In genomic region chr10:59768369-59769079, GRCm38 (mm10) we compare ENCODE assay signal across 20 mouse cellular contexts.
DNase-seq lines count a peak whose midpoint lies in the region; ATAC-seq and TF ChIP-seq lines count a peak whose summit lies in the region.
"Had no signal": no experiment of that assay in that cellular context is flagged by ENCODE, and none has a peak within 500 bp of the region (broad histone marks: within the 10 kb centered on the region; RNA-seq: fewer than 3 reads in every experiment).

No protein-coding gene starts in this region.

- H3K27ac ChIP-seq in heart, embryonic 13.5 days (replicated peaks), result no peak overlapping the region
- no peak overlapping the region for H3K27ac ChIP-seq in midbrain, embryonic 10.5 days (replicated peaks)
- no peak overlapping the region for H3K27ac ChIP-seq in midbrain, embryonic 15.5 days
- H3K27ac ChIP-seq in liver, embryonic 14.5 days, result no peak overlapping the region
- H3K27ac ChIP-seq in layer of hippocampus, adult 2 months, result no peak overlapping the region
- H3K27ac ChIP-seq: forebrain, embryonic 10.5 days; gastrocnemius, adult 2 months; hindbrain, embryonic 10.5 days; neural tube, embryonic 15.5 days had no signal

- ATAC-seq in heart, embryonic 13.5 days (ENCODE audit: extremely low read depth, insufficient number of reproducible peaks, low FRiP score, low TSS enrichment), result no peak
- no peak for ATAC-seq in midbrain, embryonic 15.5 days (replicated peaks)
- ATAC-seq in liver, embryonic 14.5 days (ENCODE audit: insufficient read depth), result peak; percentile 62; the same call in 1 of the 2 replicates
- ATAC-seq: midbrain, embryonic 16.5 days had no signal

- no peak for TF ChIP-seq CTCF in liver, embryonic 14.5 days (IDR thresholded peaks at IDR 0.05; ENCODE audit: low read depth)
- TF ChIP-seq CTCF in layer of hippocampus, adult 2 months (conservative IDR thresholded peaks at IDR 0.05), result no peak

- no peak overlapping the region for H3K9ac ChIP-seq in heart, embryonic 13.5 days
- no peak overlapping the region for H3K9ac ChIP-seq in midbrain, embryonic 15.5 days
- no peak overlapping the region for H3K9ac ChIP-seq in liver, embryonic 14.5 days (replicated peaks)
- H3K9ac ChIP-seq: neural tube, embryonic 15.5 days had no signal

- 40% methylated on average over 13 of the region's 13 CpGs for WGBS in heart, embryonic 13.5 days
- 85% methylated on average over 13 of the region's 13 CpGs for WGBS in midbrain, embryonic 10.5 days
- 74% methylated on average over 13 of the region's 13 CpGs for WGBS in midbrain, embryonic 15.5 days
- 78% methylated on average over 13 of the region's 13 CpGs for WGBS in liver, embryonic 14.5 days (ENCODE audit: insufficient replicate concordance)

- no peaks in the 10 kb centered on the region for H3K9me3 ChIP-seq in heart, embryonic 13.5 days
- no peaks in the 10 kb centered on the region for H3K9me3 ChIP-seq in midbrain, embryonic 10.5 days (replicated peaks)
- H3K9me3 ChIP-seq in midbrain, embryonic 15.5 days, result no peaks in the 10 kb centered on the region
- H3K9me3 ChIP-seq in liver, embryonic 14.5 days (ENCODE audit: control insufficient read depth, low read length), result no peaks in the 10 kb centered on the region
- H3K9me3 ChIP-seq: forebrain, embryonic 10.5 days; hindbrain, embryonic 10.5 days; megakaryocyte, embryonic 14.5 days; neural tube, embryonic 15.5 days had no signal

- H3K4me2 ChIP-seq in heart, embryonic 13.5 days, result 0 out of 2 replicates have a peak overlapping the region, but pooled peaks have one; percentile 1
- no peak overlapping the region for H3K4me2 ChIP-seq in midbrain, embryonic 15.5 days
- no peak overlapping the region for H3K4me2 ChIP-seq in liver, embryonic 14.5 days (ENCODE audit: low read depth)
- H3K4me2 ChIP-seq: neural tube, embryonic 15.5 days had no signal

- peaks cover 9% of the 10 kb centered on the region; the same call in 1 of the 2 replicates for H3K36me3 ChIP-seq in heart, embryonic 13.5 days
- peaks cover 16% of the 10 kb centered on the region for H3K36me3 ChIP-seq in midbrain, embryonic 10.5 days
- H3K36me3 ChIP-seq in midbrain, embryonic 15.5 days (replicated peaks), result no peaks in the 10 kb centered on the region
- H3K36me3 ChIP-seq in liver, embryonic 14.5 days (replicated peaks; ENCODE audit: control insufficient read depth, insufficient read depth, low read depth), result no peaks in the 10 kb centered on the region; the same call in 1 of the 2 replicates

- no peak for TF ChIP-seq EP300 in liver, embryonic 14.5 days (IDR thresholded peaks at IDR 0.05; ENCODE audit: low read depth)

- peaks cover 13% of the 10 kb centered on the region for H3K4me1 ChIP-seq in heart, embryonic 13.5 days
- peaks cover 25% of the 10 kb centered on the region for H3K4me1 ChIP-seq in midbrain, embryonic 10.5 days
- peaks cover 13% of the 10 kb centered on the region for H3K4me1 ChIP-seq in midbrain, embryonic 15.5 days
- peaks cover 0 to 2% of the 10 kb centered on the region in 2 experiments; a peak in 1 of 4 replicates for H3K4me1 ChIP-seq in liver, embryonic 14.5 days (replicated peaks; ENCODE audit: control insufficient read depth in 2 of 2, insufficient read depth in 2 of 2, low read length in 1 of 2)

- no peak for DNase-seq in heart, postnatal 4 days
- peak; percentile 10 for DNase-seq in midbrain, embryonic 10.5 days (ENCODE audit: low spot score)
- no peak for DNase-seq in liver, embryonic 14.5 days (ENCODE audit: low read depth in 3 of 3, low spot score in 3 of 3)
- no peak for DNase-seq in cerebellum, adult 18-20 months
- DNase-seq in layer of hippocampus, adult 2 months (ENCODE audit: low spot score in 2 of 2), result no peak
- DNase-seq: adrenal gland, postnatal 14 days; cerebellum, adult 11 months; cerebellum, postnatal 25 days; gastrocnemius, adult 2 months; right cerebral cortex, postnatal 14 days; spleen, adult 18-20 months; thymus, postnatal 36 days had no signal

- no peak overlapping the region for H3K4me3 ChIP-seq in heart, embryonic 13.5 days
- H3K4me3 ChIP-seq in midbrain, embryonic 10.5 days, result no peak overlapping the region
- H3K4me3 ChIP-seq in midbrain, embryonic 15.5 days, result no peak overlapping the region
- H3K4me3 ChIP-seq in liver, embryonic 14.5 days (ENCODE audit: insufficient read depth in 1 of 2, low read depth in 2 of 2, low read length in 2 of 2), result no peak overlapping the region
- no peak overlapping the region for H3K4me3 ChIP-seq in layer of hippocampus, adult 2 months
- H3K4me3 ChIP-seq: forebrain, embryonic 10.5 days; gastrocnemius, adult 2 months; hindbrain, embryonic 10.5 days; megakaryocyte, embryonic 14.5 days; neural tube, embryonic 15.5 days had no signal

- H3K27me3 ChIP-seq in heart, embryonic 13.5 days (replicated peaks), result no peaks in the 10 kb centered on the region
- no peaks in the 10 kb centered on the region for H3K27me3 ChIP-seq in midbrain, embryonic 10.5 days (ENCODE audit: low read depth, poor library complexity, severe bottlenecking)
- H3K27me3 ChIP-seq in midbrain, embryonic 15.5 days (replicated peaks), result no peaks in the 10 kb centered on the region
- no peaks in the 10 kb centered on the region for H3K27me3 ChIP-seq in liver, embryonic 14.5 days (ENCODE audit: control insufficient read depth, insufficient read depth, low read length)
- H3K27me3 ChIP-seq: CH12.LX; megakaryocyte, embryonic 14.5 days; neural tube, embryonic 15.5 days had no signal
